Mouse (Mus musculus): ENCODE results near the gene Pde9a.
A peak's percentile ranks its signal among the peaks of the same experiment; 100 is the strongest.

Pde9a gene

GRCm38 (mm10) chr17:31519344-31519945, 133.4 kb downstream of the Pde9a start:
- no peak for DNase-seq

DNA sequence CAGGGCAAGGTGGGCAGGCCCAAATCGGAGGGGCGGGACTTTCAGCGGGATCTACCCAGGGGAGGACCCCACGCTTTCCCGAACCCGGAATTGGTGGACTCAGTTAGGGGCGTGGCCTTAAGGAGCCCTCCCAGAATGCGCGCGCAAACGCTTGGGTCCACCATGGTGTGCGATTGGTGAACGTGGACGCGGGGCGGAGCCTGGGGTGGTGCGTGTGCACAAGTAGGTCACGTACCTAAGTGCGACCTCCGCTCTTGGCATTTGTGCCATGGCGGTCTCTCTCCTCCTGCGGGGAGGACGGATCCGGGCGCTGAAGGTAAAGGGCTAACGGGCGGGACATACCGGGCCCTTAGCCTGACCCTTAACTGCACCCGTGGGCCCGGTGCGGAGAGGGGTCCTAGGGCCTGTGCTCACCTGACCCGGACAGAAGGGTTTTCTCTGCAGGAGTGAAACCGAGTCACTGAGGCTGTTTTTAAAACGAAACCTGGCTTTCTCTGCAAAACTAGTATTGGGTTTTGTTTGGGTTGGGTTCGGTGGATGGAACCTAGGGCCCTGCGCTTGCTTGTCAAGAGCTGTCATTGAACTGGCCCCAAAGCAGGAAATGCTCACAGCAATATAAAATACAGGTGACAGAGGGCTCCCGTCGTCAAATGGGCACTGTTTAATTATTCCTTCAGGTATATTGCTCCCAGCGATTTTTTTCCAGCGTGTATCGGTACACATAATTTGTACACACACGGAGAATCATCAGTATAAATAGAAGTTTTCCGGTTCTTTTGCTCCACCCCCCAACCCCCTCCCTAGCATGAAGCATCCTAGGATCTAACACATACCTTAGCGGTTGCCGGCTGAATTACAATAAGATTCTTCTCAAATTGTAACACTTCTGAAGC, 134.2 kb downstream of the Pde9a start, which contains the start of the genes Wdr4 and Ndufv3:
Wdr4 (minus strand) TSS at position 35 of the 893 bp plus-strand sequence.
Ndufv3 (plus strand) TSS at position 170 of the 893 bp plus-strand sequence.
- DNase-seq = peak; percentile 100

DNA sequence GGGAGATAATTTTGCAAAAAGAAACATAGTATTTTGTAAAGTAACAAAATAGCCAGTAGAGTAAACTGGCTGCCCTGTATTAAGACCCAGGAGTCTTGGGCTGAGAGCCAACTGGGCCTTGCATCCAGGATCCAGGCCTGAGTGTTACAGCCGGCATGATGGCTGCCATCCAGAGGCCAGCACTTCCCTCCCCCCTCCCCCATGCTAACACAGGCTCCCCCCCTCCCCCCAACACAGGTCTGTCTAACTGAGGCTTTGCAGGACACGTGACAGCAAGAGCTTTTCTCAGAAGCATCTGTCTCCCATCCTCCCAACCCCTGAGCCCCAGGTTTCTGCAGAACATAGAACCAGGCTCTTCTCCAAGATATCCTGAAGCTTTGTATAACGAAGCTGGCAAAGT, 134.9 kb downstream of the Pde9a start:
- DNase-seq = peak; percentile 59 to 74

- no peak for DNase-seq
These were observed 135.9 kb downstream of the Pde9a start for GRCm38 (mm10) chr17:31521948-31522347.

- no peak for DNase-seq
These were observed 139.1 kb downstream of the Pde9a start for GRCm38 (mm10) chr17:31525114-31525513.

DNA sequence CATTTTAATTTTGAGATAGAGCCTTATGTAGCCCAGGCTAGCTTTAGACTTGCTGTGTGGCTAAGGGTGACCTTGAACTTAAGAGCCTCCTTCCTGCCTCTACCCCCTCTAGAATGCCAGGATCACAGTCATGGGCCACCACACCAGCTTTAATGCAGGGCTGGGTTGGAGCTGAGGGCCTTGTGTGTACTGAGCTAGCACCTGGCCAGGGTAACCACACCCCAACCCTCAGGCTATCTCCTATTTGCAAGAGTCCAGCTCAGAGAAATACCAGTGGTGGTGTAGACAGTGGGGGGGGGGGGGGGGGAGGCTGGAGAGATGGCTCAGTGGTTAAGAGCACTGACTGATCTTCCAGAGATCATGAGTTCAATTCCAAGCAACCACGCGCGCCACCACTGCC, 139.8 kb downstream of the Pde9a start:
- no peak for DNase-seq

Data from kidney, adult 8-10 months (tissue).